Mouse (Mus musculus) naive thymus-derived CD4-positive, alpha-beta T cell, adult 2 months (primary cell): ENCODE measurements around the gene Dcbld1.

Source experiments
- DNase-seq: peaks from one replicate; pipeline ENCODE4 v3.0.0-alpha.2; 2011; ENCODE audit warnings: low read depth

Dcbld1 gene

DNA sequence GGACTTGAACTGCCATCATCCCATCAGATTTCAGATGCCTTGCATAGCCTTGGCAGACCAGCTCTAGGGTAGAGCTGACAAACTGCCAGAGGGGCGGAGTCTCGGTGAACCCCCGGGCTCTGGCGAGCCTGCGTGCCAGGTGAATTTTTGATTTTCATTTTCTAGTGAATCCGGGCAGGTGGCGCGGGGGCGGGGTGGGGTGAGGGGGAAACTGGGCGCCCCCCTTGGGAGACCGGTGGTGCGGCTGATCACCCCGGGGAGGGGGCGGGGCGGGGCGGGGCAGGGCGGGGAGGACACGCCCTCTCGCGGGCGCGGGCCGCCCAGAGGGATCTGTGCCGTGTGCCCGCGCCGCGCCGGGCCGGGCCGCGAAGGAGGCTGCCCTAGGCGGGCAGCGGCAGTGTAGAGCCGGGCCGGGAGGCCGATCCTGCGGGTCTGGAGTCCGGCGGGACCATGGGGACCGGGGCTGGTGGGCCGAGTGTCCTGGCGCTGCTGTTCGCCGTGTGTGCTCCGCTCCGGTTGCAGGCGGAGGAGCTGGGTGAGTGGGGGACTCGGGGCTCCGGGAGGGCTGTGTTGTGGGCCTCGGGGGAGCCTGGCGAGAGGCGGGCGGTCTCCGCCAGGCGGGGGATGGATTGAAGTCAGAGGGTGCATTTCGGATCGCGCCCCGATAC, at the start of gene Dcbld1:
Dcbld1 (plus strand) TSS at position 319 of the 668 bp plus-strand sequence.
- peak; percentile 24 for DNase-seq

DNA sequence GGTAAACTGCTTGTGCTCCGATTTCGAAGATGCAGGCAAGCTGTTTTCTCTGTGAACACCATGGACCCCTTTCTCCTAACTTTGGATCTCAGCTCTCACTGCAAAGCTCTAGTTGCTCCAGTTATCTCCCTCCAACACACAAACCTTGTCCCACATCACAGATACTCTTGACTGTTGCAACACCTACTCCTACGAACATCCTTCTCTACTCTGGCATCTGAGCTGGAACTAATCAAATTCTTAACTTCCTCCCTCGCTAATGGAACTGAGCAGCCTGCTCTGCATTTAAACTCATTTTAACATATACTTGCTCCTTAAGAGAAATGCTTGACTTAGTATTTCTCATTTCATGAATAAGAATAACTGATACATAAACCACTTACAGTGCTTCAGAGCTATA, 47.5 kb upstream of the Dcbld1 start:
- no peak for DNase-seq

DNA sequence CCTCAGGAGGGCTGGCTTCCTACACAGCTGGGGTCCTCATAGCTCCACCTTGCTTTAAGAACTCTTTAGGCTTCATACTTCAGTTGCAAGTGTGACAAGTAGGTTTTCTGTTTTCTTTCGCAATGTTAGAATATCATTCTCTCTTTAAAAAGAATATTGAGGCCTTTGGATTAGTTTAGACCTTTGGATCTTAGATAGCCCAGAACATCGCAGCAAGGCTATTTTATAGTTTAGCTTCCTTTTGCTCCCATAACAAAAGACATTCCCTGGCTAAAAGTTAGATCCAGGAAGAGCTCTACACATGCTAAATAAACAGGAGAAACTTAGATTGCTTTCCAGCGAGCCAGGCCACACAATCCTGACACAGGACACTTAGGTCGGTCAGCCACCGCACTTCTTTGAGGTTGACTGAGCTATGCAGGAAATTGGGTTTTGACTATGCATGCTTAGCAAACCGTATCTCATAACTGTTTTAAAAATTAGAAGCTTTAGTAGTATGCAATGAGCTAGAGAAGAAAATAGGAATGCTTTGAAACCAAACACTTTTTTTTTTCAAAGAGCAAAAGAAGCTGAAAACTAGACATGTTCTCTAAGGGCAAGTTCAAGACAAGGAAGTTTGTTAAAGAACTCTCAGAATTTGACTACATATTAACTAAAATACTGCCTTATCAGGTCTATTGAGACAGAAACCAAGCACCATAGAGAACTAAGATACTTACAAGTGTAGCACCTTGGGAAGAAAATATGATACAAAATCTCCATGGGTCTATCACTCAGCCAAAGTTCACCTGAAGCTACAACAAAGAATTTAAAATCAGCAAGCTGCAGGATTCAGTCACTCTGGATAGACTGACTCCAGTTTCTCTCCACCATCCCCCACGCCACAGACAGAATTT, 38.2 kb upstream of the Dcbld1 start, which contains the start of gene Ros1:
Ros1 (minus strand) TSS at position 288 of the 896 bp plus-strand sequence.
- DNase-seq: no peak

DNA sequence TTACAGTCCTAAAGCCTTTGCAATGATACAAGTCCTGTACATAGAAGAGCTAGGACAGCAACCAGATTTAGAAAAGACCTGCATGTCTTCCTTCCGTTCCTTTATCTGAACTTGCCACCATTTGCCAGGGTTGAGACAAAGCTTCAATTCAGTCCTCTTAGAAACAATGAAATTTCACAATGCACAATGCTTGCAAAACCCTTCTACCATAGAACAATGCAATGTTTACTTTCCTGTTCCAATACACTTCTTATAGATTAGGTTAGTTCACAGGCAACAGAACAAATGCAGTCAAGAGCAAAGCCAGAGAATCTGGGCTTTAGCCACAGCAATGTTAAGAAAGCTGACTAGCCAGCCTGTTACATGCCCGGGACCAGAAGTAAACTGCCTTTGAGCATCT, 29.4 kb upstream of the Dcbld1 start:
- no peak for DNase-seq

DNA sequence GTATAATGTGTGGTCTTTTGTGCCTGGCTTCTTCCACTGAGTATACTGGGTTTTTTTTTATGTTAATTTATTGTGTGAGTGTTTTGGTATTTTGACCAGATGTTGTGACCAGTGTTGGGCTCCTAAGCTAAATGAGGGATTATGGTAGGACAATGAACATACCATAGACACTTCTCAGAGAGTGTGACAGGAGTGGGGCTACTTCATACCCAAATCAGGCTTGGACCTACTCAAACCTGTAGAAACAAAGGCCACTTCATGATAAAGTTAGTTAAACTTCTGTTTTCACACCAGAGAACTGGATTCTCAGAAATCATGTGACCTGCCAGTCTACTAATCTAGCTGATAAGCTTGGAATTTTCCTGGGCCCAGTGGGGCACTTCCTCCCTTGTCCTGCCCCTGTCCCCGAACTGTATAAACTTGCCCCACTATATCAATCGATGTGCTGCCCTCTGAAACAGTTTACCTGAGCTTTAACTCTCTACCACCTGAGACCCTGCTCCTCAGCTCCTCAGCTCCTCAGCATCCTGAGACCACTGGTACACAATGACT, 18.1 kb upstream of the Dcbld1 start:
- no peak for DNase-seq

DNA sequence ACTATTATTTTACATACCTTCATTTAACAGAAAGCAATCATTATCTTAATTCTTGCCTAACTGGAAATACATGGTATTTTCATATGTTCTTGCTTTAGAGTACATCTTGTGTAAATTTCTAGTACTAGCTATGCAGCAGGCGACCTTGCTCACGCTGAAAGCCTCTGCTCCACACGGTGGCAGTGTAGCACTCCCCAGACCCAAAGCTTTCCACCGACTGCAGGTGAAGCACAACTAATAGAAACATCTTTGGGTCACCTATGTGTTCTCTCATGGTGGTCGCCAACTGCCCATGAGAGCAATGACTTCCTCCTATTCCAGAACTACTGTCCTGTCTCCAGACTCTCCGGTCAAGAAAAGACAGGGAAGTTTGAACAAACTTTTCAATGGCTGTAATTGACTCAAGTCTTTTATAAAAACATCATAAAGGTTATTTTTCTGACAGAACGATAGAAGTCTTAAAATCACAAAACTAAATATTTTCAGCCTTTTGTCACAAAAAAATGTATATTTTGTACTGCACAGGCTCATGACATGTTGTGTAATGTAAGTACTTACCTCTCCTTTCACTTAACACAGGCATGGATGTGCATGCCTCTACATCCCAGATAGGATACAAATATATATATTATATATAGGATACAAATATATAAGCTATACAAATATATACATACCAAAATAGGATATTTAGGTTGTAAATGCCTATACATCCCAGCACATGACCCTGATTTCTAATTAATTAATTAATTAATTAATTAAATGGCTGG, 16.4 kb upstream of the Dcbld1 start:
- DNase-seq: peak; percentile 25

DNA sequence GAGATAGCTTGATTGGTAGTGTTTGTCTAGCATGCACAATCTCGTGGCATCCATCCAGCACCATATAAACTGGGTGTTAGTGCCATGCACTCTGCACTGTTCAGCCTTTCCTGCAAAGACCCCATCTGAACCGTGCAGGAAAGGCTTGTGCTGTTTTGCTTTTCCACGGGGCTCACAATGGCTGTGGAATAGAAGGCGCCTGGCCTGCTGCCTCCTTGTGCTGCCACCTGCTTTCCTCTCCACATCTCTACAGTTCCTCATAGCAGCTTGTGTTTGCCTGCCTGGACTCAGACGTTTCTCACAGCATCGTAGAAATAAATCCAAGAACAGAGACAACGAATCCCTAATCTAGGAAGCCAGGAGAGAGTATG, 15.9 kb upstream of the Dcbld1 start:
- DNase-seq: no peak

DNA sequence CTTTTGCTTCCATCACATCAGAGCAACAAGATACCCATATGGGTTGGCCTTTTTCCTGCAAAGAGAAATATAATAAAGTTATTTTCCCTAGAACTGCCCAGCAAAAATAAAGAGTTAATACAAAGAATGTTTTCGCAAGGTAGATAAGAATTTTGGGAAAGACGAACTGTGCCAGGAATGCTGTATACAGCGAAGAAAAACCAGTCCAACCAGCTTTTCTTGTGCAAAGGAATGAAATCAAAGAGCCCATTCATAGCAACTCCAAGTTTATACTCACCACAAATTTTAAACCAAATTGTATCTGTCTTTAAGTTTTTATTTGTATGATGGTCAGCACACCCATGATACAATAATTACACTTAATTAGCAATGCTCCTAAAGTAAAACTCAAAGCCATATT, 13.8 kb upstream of the Dcbld1 start:
- DNase-seq: no peak

DNA sequence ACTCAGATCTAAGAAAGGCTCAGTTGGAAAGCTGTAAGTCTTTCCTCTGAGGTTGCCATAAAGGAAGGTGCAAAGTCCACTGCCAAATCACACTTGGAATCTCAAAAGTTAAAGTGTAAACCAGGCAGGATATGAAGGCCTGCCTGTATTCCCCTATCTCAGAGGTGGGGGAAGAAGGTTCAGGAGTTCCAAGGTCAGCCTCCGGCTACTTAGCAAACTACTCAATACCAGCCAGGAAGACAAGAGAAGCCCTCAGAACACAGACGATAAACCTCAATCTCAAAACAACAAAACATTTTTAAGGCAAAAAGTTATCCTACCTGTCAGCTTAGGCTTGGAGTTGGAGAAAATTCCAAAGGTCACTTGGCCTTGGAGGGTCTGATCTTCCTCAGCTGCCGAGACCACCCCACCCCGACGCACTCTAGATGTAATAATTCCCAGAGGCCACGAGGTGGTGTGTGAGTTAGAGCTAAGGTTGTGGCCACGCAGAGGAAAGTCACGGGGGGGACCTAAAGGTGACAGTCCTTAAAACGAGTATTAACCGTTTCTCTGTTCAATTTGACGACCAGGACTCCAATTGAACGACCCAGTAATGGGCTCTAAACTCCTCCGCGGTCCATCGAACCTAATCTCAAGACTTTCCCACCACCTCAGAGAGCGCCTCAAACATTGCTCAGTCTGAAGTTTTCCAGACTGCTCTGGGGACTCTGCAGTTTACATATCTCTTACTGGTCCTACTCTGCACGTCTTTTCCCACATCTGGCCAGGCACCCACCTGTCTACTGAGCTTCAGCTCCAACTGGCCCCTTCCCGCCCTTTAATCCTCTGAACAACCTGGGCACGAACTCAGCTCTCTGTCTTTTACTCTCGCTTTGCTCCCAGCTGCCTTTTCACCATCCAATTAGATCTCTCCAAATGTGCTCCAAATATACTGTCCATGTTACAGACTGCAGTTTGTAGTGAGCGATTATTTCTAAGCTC, 933 bp upstream of the Dcbld1 start:
- peak; percentile 7 for DNase-seq

DNA sequence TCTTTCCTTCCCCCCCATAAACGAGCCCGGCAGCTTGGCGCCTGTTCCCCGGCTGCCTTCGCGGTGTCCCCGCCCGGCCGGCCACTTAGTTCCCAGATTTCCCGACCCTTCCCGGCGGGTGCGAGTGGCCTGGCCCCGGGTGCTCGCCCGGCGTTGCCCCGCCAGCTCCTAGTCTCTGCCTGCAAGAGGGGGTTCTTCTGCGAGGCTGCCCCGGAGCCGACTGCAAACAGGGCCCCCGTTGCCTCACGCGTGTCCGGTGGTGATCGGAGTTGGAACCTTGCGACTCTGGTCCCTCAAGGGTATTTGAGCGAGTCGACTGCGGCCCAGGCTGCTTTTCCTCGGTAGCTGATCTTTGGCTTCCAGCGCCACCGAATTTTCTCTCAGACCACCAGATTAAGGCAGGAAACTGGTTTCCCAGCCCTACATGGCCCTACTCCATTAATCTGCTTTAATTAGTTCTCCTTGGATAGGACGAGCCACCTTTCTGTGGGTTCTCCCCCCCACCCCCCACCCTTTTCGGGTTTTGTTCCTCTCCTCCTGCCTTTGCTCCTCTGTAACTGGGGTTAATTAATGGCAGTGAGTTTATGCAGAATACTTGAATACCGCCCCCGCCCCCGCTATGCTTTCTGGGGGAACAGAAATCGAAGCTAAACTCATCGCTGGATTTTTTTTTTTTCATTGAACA, 692 bp downstream of the Dcbld1 start:
- no peak for DNase-seq

DNA sequence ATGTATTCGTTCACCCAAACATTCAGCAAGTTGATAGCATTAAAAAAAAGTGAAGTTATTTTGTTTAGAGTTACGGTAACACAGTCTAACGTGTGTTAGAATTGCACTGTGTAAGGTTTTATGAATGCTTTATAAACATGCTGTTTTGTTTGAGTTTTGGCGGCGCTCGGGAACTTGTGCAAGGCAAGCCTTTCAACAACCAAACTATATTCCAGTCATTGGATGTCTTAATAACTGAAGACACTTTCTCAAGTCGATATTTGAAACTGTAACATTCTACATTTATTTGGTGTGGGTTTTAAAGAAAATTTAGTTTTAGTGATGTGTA, 1.2 kb downstream of the Dcbld1 start:
- DNase-seq: no peak

DNA sequence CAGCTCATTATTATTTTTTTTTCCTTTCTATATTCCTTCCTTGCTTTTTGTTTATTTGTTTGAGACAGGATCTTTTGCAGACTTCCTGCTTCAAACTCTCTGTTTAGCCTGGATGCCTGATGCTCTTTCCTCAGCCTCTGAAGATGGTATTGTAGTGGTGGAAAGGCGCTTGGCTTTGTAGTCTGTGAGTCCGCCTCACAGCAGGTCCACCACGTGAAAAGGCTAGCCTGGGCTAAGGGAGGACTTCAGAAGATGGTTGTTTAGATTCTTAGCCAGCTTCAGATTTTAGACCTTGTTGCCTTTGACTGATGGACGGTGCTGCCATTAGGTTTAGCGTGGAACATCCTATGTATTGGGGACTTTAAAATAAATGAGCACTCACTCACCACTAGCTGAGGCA, 2.0 kb downstream of the Dcbld1 start:
- DNase-seq: no peak

DNA sequence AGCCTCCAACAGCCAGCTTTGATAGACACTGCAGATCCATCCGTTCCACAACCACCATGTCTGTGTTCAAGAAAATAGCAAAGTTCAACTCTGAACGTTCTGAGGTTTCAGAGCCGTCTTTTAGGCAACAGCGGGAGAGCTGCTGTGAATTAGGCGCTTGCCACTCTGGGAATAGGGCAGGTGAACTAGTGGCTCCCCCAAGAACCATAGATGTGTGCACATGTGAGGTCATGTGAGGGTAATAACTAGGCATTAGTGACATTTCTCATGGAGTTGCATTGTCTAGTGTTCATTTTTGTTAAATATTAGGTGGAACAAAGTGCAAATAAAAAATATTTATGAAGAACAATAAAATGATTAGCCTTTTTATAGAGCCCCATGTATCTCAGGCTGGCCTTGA, 8.6 kb downstream of the Dcbld1 start:
- no peak for DNase-seq

DNA sequence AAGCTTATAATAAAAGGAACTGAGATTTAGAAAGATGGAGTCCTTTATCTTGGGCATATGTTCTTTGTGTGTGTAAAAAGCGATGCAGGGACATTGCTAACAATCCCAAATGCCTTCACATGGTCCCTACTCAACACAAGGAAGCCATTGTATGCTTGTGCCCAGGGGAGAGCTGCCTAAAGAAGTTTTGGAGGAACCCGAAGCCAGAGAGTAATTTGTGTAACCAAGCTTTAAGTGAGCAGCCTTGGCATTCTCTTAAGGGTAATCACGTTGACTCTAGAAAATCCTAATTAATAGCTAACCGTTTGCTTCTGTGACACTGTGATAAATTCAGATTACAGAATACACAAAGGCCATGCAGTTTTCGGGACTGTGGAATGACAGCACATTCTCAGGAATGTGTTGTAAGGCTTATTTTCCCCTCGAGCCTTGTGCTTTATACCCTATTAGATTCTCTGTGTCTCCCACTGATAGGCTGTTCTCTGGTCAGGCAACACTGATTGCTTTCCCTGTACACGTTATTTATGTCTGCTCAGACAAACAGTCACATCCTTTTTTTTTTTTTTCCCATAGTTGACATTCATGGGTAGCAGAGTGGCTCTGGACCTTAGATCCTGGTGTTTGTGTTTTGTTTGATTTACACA, 9.4 kb downstream of the Dcbld1 start:
- no peak for DNase-seq

DNA sequence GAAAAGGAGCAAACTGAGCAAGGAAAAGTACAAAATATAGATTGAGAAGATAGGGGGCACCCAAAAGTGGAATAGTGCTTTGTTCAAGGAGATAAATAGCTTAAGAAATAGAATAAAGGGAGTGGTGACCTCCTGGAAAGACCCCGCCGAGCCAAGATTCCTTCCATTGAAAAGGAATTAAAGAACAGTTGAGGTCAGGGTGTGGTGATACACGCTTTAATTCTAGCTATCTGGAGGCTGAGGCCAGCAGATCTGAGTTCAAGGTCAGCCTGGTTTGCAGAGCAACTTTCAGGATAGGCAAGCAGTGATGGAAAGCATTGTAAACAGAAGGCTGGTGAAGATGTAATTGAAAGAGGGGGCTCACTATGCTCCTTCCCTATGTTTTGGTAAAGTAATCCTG, 12.8 kb downstream of the Dcbld1 start:
- no peak for DNase-seq

DNA sequence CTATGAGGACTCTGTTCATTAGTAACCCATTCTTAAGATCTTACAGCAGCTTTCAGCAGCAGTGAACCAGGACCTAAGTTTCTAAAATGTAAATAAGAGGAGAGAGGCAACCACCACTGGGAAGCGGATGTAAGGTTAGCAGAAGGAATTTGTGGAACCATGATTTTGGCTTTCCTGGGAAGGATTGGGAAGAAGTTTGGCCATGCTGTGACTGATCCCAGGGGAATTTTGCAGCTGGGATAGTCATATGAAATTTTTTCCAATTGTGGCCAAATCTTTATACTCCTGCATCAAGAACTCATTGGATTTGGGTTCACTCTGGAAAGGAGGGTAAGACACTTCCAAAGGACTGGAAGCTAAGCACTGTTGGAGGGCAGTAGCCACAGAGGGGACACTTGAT, 18.8 kb downstream of the Dcbld1 start:
- no peak for DNase-seq

DNA sequence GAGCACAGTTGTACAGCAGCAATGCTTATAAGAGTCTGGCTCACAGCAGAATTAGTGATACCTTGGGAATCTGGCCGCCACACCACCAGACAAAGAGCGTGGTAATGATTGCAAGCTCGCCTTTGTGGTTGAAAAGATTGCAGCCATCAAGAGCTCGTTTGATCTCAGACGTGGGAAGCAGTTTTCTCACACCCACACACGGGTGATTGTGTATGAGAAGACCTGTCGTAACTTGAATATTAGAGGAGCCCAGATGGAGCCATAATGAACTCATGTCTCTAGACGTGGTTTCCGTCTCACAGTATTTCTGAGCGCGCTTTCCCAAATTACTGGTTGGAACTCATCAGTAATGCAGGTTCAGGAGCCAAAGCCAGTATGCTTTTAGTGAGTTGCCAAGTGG, 20.0 kb downstream of the Dcbld1 start:
- no peak for DNase-seq

DNA sequence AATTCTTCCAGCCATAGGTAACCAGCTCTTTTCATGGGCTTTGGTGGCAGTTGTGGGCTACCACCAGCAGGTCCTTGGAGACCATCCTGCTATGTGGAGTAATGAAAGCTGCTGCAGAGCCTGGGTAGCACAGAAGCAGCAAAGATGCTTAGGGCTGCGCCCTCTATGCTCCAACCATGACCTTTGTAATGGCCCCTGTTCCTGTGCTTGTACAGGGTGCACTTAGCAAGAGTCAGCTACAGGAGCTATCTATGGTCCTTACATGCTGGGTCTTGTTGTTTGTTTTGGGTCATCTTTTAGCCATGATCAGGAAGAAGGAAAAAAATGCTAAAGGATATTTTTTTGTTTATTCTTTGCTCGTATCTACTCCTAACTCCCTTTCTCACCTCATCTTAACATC, 24.3 kb downstream of the Dcbld1 start:
- no peak for DNase-seq

DNA sequence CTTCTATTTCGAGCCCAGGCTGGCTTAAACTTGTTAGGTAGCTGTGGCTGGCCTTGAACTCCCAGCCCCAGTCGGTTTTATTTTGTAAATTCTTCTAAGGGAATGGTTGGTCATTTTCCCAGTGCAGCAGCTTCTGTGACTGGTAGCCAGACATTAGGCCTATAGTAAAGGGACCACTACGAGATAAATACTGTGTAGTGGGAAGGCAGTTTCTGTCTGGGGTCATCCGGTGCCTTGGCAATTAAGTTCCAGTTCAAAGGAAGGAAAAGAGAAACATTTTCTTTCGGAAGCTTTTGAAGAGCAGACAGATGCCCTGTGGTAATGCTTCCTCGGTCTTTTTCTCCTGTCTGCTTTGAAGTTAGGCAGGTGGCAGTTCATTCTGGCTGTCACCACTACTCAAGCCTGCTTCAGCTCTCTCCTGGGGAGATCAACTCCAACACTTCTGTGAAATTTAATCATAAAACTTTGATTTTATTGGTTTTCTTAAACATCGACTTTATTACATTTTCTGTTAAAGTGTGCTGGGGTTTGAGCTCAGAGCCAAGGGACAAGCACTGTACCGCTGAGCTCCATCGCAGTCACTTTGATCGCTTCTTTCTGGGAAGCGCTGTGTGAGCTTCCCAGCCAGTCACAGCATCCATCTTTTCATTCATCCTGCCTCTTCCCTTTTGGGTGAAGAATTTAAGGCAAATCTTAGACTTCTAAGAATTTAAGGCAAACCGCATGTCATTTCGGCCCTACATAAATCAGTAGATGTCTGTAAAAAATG, 24.9 kb downstream of the Dcbld1 start:
- DNase-seq: no peak

DNA sequence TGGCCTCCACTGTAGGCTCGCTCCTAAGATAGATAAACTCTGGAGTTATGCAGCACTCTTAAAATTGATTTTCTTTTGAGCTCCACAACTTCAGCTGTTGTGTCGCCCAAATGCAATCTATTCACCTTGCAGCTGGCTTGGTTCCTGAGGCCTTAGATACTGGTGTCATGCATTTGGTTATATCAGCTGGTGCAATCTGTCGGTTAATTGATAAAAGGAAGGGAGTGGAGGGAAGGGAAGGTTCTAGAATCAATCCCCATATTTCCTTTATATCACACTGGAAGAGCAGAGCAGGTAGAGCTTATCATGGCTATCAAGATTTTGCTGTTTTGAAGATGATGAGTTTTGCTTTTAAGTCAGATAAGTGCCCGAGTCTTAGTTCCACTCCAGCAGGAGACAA, 26.8 kb downstream of the Dcbld1 start:
- DNase-seq: no peak
